Mouse (Mus musculus) kidney, adult 2 months (tissue): ENCODE data around the gene Sirt3.

Experiments used
- CTCF ChIP-seq: fragments of 200-500 bp; conservative IDR thresholded peaks from 2 replicates; pipeline ENCODE4 v1.5.1; 2011; ENCODE audit warnings: low read depth, mild to moderate bottlenecking, control low read depth, low read length, moderate library complexity, mixed read lengths; ENCODE audit not compliant: insufficient read depth, insufficient read length
- POLR2A ChIP-seq: fragments of 200-500 bp; IDR thresholded peaks from one replicate; pipeline ENCODE4 v1.6.1; 2011; ENCODE audit warnings: low read depth, low read length, control low read depth

DNA sequence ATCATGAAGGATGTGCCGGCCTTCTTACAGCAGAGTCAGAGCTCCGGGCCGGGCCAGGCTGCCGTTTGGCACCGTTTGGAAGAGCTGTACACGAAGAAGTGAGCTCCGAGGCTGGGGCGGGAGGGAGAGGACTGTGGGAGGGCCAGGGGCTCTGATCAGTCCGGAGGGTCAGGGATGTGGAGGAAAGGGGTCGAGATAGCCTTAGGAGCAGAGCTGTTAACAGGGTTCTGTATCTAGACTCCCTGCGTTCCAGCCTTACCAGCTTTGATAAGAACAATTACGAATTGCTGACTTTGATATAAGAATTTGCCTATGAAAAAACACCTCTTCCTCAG, 327 bp upstream of the Sirt3 start:
- TF ChIP-seq CTCF: no peak
- TF ChIP-seq POLR2A: no peak
